Mouse (Mus musculus) ES-CJ7 (cell line): ENCODE data around the gene Atp1a4.
"Not testable (repeated sequence)": the region's sequence is repeated elsewhere in the genome, so short reads cannot be mapped to it uniquely, and the experiment has no call there.

Source experiments
- DNase-seq: peaks from one replicate; pipeline ENCODE4 v3.0.0; 2011; ENCODE audit warnings: low read depth, low spot score

Gene Atp1a4

DNA sequence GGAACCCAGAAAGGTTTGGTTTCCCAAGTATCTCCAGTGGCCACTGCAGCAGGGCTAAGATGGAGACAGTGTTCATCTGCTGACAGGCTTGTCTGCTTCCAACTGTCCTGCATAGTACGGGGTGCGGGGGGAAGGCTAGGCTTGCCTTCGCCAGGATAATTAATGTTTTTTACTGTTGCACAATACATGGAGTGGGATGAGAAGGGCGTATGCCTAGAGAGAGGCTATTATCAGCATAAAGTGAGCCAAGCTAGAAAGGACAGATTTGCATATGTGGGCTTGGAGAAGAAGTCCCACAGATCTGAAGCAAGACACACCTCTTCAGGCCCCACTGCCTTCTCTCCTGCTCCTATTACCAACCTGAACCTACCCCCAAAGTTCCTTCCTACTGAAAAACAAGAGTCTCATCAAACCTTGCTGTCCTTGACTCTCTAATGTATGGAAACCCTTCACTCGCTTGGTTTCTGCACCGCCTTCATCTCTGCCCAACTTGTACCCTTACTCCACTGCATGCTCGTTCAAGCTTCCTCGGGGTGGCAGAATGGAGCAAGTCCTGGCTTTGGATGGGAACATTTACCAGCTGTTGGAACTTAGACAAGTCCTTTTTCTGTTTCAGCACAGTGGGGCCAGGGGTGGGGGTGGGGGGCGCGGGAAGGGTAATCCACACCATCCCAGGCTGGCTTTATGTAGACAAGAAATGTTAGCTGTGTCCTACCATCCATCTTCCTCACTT, 23.5 kb upstream of the Atp1a4 start:
- DNase-seq = no peak

DNA sequence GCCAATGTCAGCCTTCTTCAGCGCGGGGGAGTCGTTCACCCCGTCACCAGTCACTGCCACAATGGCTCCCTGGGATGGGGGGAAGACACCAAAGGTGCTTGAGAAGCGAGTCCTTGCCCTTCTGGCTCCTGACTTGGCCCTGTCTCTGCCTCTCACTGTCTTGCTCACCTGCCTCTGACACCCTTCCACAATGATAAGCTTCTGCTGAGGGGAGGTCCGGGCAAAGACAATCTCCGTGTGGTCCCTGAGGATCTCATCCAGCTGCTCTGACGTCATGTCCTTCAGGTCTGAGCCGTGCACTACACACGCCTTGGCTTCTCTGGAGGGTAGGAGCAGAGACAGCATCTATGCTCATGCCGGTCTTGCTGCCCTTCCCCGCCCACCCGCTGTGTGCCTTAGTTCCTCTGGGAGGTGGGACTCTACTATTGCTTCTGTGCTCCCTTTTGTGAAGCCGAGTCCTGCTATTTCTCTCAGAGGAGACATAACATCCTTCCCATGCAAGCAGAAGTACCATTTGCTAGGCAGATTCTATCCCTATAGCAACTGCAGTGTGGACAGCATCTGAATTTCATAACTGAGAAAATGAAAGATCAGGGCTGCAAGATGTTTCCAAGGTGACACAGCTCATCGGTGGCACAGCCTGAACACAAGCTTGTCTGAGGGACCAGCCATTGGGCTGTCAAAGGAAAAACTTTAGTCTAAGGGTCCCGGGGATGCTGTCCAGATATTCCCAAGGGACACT, 21.7 kb upstream of the Atp1a4 start:
- no peak for DNase-seq

DNA sequence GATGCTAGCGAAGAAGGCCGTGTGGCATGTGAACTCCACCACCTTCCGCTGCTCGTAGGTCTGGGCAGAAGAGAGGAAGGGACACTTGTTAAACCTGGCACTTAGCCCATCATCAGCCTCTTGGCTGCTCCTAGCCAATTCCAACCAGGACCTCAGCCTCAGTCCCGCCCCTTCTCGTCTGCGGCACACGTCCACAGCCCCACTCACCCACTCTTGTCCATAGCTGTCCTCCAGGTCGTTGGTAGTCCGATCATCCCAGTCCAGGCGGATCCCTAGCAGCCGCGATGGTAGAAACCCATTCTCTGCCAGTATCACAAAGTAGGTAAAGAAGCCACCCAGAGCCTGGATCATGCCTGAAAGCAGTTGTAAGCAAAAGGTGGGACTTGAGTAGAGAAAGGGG, 20.1 kb upstream of the Atp1a4 start:
- no peak for DNase-seq

DNA sequence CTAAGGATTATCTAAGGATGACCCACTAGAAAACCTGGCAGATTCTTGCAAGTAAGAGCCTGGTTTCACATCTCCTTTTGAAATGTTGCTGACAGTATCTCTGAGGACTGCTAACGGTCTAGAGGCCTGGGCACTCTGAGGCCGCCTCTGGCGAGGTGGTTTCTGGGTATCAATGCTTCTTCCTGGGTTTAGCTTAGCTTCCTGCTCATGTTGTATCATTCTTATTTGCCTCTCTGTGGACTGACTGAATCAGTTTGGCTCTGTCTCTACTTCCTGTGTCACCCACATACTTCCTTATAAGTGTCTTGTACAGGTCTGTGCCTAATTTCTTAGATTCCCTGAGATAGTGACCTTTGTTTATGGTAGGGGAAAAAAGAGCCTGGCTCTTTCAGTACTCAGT, 19.0 kb upstream of the Atp1a4 start:
- no peak for DNase-seq

DNA sequence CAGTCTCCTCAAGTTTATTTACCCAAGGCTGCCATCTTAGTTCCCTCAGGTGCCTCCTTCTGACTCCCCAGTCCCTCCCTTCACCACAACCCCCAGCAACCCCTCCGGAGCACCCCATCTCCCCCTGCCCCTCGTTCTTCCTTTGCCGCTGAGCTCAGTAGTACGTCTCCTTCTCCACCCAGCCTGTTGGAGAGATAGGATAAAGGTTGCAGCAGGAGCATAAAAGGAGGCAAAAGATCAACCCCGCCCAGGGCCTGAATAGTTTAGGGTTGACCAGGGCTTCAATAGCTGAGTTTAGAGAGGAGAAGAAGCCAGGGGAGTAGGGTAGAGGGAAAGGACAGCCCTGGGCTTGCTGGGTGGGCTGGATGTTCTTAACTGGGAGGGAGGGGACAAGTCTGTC, 16.3 kb upstream of the Atp1a4 start:
- DNase-seq = peak; percentile 25

DNA sequence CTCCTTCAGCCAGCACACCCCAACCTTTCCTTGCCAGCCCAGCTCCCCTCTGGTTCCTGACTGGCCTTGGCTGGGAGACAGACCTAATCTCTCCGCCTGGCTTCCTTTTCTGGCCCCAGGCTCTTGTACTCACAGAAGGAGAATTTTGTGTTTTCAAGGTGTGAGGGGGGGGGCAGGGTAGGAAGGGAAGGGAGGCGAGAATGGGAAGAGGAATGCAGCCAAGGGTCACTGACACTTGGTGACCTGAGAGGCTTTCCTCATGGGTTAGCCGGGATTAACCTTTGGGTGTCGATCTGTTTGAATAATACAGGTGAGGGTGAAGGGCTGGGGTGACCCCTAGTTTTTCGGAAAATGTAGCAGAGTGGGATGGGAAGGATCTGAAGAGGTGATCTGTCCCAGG, 15.9 kb upstream of the Atp1a4 start:
- DNase-seq = no peak

DNA sequence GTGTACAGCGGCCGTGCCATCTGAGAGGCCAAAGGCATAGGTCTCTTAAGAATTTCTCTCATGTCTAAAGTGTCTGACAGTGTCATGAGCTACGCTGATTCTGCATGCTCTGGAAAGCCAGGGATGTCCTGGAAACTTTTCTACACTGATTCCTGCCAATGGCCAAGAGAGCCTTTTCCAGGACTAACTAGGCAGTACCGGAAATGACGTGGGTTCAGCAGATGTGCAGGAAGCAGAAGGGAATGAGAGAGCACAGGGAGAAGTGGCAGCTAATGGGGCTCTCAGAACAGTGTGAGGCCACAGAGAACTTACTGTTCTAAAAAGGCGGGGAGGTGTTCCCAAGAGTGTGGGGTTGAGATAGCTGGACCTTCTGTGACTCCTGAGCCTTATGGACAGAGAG, 15.2 kb upstream of the Atp1a4 start:
- DNase-seq = no peak

DNA sequence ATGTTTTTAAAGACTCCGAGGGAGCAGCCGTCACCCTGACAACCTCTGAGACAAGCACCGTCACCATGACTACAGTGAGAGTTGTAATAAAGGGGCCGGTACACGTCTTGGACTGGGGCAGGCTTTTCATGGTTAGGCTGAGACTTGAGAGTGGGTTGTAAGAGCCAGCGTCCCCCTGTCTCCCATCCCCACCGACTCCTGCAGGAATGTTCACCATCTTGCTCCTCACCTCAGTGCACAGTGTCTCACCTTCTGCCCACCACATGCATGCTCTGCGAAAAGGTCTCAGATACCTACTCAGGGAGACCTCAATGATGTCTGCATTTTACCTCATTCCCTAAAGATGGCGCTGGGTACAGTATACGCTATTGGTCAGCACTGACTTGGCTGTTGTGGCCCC, 13.6 kb upstream of the Atp1a4 start:
- DNase-seq = no peak

DNA sequence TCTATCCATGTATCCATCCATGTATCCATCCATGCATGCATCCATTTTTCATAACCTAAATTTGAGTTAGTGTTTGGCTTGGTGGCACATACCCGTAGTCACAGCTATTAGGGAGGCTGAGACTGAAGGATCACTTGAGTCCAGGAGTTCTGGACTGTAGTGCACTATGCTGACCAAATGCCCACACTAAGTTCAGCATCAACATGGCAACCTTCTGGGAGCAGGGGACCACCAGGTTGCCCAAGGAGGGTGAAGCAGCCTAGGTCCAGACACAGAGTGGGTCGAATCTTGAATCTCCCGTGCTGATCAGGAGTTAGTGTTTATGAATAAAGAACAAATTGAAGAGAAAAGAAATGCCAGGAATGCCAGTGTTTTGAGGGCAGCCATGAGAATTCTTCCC, 13.0 kb upstream of the Atp1a4 start:
- DNase-seq = no peak

DNA sequence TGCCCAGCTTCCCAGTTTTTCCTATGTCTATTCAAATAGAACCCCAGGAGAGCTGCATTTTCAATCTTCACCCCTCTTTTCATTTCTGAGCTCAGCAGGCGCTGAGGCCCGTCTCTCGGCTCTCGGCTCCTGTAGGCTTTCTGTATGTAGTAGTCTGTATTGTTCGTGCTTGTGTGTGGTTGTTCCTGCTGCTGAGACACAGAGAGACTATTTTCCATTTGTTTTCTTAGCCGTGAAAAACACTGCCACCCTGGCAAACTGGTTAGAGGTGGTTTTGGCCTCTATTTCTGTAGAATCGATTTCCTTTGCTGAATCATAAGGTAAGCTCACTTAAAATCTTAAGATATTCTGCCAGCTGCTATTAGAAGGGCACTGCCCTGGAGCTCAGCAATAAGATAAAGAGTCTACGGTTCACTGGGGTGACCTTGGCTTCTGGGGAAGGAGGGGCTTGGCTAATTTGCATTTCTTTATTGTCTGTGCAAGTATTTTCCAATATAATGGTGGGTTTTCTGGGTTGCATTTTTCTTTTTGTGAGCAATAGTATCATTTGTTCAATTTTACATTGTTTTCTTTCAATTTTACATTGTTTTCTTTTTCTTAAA, 3.4 kb upstream of the Atp1a4 start, which contains the start of gene Igsf8:
Gene Igsf8, plus strand, starts transcription at position 165 of the 602 bp plus-strand sequence.
- DNase-seq = no peak

DNA sequence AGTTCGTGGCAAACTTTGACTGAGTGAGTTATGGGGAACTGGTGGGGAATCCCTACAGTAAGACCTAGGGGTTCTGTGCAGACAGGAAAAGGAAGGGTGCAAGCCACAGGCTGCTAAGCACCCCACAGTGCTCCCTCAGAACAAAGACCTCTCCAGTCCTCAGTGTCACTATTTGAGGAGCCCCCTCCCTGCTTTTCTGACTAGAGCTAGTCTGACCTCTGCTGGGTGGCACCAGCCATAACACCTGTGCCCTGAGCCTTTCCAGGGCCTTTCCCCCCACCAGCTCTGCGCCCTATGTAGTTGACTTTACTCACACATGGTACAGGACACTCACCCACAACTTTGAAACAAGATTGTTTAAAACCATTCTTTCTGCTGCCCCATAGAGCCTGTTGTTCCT, 10.5 kb downstream of the Atp1a4 start:
- DNase-seq = peak; percentile 53

DNA sequence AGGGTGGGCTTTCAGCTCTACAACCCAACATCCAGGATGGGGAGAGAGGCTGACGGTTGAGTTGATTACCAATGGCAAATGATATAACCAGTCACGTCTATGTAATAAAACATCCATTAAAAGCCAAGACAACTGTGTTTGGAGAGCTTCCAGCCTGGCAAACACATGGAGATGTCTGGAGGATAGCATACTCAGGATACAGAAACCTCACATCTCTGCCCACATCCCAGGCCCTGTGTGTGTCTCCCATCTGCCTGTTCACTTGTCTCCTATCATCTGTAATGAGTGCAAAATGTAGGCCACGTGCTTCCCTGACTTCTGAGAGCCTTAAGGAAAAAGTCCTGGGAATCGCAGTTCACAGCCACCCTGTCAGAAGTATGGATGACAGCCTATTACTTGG, 11.0 kb downstream of the Atp1a4 start:
- no peak for DNase-seq

DNA sequence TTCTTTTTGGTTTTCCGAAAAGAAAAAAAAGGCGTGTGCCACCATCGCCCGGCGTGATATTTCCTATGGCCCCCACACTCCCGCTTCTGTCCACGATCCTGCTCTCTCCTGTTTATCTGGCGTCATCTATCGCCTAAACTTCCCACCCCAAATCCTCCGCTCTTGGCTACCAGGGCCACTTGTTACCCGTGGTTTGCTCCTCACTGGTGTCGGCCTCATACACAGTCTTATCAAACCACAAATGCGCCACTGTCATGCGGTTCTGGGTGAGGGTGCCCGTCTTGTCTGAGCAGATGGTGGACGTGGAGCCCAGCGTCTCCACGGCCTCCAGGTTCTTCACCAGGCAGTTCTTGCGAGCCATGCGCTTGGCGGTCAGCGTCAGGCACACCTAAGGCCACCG, 13.6 kb downstream of the Atp1a4 start:
- not testable (repeated sequence) for DNase-seq

DNA sequence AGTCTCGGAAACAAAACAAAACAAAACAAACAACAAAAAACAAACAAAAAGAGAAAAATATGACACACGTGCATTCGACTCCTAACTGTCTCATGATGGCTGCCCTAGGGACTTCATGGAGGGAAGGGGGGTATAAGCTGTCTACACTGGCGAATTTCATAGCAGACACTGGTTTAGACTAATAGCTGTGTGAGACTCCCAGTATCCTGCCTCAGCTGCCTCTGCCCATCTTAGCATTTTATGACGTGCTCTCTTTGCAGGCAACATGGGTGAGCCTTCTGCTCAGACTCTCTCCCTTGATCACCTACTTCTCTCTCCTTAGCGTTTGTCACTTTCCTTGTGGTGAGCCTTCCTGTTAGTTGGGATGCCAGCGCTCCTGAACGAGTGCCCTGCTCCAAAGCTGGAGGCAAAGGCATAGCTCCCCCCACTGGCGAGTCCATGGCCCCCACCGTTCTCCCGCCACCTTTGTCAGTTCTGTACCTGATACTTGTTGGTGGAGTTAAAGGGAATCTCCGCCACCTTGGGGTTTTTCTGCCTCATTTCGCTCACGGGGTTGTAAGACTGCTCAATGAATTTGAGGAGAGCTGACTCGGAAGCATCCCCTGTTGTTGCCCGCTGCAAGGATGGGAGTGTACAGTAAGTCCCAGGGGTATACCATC, 14.5 kb downstream of the Atp1a4 start:
- peak; percentile 50 for DNase-seq

DNA sequence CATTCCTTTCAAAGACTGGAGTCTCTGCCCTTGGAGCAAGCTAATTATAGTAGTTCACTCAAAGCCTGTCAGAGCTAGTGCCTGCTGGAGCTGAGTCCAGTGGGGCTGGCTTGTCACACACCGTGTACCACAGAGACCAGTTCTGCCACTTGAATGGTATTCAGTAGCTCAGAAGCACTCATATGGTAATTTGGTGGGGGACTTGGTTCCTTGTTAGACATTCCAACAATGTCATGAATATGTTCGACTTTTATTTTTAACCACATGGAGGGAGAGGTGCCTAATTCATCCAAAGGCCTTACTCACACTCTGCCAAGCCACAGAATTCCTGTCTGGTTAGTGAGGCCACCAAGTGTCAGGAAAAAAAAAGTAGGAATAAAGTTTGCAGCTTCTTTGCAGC, 15.8 kb downstream of the Atp1a4 start:
- DNase-seq = peak; percentile 52

DNA sequence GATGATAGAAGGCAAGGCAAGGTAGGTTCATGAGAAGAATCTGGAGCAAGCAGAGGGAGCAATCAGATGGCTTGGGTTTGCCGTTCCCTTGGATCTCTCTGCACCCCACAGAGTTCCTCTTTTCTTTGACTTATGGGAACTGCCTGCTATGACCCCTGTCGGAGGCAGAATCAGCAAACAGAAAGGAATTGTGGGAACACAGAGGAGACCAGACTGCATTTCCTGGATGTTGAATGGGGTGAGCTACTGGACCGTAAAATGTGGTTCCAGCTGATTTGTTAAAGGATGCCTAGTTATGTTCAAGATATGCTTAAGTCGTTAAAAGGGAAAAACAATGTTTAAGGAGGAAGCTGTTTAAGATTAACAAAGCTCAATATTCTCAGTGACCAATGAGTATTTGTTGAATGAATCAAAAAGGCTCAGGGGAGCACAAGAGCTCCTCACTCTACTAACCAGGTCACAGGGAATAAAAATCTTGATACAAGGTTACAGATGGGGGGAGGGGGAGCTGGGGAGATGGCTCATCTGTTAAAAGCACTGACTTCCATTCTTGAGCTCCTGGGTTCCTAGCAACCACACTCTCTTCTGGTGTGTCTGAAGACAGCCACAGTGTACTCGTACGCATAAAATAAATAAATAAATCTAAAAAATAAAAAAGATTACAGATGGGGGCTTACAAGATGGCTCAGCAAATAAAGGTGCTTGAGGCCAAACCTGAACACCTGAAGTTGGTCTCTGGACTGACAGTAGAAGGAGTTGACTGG, 17.1 kb downstream of the Atp1a4 start:
- no peak for DNase-seq

DNA sequence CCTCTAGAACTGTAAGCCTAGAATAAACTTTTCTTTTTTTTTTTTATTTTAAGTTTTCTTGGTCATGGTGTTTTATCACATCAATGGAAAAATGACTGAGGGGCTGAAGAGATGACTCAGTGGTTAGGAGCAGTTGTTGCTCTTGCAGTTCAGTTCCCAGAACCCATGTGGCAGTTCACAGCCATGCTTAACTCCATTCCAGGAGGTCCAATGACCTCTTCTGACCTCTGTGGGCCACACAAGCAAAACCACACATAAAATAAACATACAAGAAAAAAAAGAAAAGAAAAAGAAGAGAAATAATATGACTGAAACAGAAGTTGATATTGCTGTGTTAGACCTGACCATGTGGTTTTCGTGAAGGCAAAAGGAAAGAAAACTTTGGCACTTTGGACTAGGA, 29.0 kb downstream of the Atp1a4 start:
- no peak for DNase-seq

DNA sequence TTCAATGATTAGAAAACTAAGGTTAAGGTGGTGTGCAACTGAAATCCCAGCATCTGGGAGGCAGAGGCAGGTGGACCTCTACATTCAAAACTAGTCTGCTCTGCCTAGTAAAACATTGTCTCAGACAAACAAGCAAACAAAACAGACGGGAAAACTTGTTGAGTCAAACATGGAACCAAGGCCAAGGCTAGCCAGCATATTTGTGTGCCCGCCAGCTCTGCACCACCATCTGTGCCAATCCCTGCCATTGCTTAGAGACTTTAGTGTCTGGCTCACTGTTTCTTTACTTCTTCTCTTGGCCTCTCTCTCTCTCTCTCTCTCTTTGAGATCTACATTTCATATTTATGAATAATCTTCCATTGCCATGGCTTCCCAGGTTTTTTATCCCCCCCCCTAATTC, 30.0 kb downstream of the Atp1a4 start:
- DNase-seq = no peak

DNA sequence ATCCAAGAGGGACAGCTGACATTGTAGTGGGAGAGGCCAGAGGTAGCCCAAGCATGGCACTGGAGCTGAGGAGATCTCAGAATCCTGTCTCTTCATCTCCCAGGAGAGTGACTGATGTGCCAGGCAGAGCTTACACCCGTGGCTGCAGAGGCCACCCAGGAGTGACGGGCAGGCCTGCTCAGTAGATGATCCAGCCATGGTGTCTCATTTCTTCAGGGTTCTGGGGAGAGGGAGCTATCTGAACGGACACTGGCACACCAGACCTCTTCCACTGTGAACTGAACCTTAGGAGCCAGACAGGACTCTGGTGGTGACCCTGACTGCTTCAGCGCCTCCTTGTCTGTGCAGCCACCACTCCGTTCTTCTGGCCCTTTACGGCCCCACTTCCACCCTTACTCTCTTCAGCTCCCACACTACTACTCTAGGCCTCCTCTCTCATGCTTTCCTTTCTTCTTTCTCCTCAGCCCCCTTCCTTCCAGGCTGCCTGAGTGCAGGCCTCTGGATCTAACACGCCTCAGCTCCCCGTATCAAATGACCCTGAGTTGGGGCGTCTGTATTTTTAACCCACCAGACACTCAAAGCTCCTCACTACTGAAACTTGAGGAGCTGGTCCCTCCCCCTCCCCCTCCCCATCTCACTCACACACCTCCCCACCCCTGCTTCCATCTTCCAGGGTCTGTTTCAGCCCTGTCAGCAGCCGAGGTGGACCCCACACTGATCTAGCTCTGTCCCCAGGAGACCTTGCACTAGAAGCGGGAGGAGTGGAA, 36.7 kb downstream of the Atp1a4 start:
- DNase-seq = no peak

DNA sequence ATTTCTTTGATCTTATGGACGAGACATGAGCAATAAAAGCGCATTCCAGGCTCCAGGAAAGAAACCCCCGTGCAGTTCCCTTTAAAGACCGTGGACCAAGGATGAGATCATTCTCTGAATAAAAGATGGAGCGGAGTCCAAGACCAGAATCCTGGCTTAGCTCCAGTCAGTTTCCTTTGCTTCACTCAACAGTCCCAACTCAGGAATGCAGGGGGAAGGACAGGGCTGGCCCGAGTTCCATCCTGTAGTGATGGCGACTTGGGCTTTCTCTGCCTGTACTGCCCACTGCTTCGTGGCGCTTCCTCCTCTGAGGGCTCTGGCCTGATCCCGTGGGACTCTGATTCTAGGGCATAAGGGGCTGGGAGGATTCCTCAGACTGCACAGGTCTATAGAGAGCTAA, 37.8 kb downstream of the Atp1a4 start:
- DNase-seq = no peak
